Mouse (Mus musculus): ENCODE results near the gene Gpc6. TPM values are rescaled to one million over a fixed set of nuclear protein-coding genes. Genes with fewer than 3 reads are reported as not detected.
A peak's percentile ranks its signal among the peaks of the same experiment; 100 is the strongest.

Gpc6 gene
- polyA plus RNA-seq, 1 experiment from 2014 or later, result 37.6 TPM

- Histone ChIP-seq H3K4me3 (replicated peaks) (no peak overlapping the region), H3K27me3 (replicated peaks) (no peaks in the 10 kb centered on the region), H3K4me2 (replicated peaks) (no peak overlapping the region), H3K36me3 (no peaks in the 10 kb centered on the region), H3K9ac (no peak overlapping the region), H3K27ac (no peak overlapping the region), H3K4me1 (replicated peaks) (no peaks in the 10 kb centered on the region), H3K9me3 (no peaks in the 10 kb centered on the region)
- 46% methylated on average over 1 of the region's 1 CpGs for WGBS
- no peak for ATAC-seq
Observed at GRCm38 (mm10) chr14:117122036-117122435, 196.9 kb downstream of the Gpc6 start.

- Histone ChIP-seq H3K4me2 (replicated peaks) (no peak overlapping the region), H3K4me3 (replicated peaks) (no peak overlapping the region), H3K27ac (no peak overlapping the region), H3K36me3 (no peaks in the 10 kb centered on the region), H3K4me1 (replicated peaks) (no peaks in the 10 kb centered on the region), H3K27me3 (replicated peaks) (no peaks in the 10 kb centered on the region), H3K9ac (no peak overlapping the region), H3K9me3 (no peaks in the 10 kb centered on the region)
- ATAC-seq, result no peak
- WGBS, result 44% methylated on average over 1 of the region's 1 CpGs
Observed at GRCm38 (mm10) chr14:117130334-117130733, 205.2 kb downstream of the Gpc6 start.

- H3K27me3 ChIP-seq (replicated peaks), result no peaks in the 10 kb centered on the region
- H3K4me2 ChIP-seq (replicated peaks), result no peak overlapping the region
- no peak overlapping the region for H3K27ac ChIP-seq
- no peak overlapping the region for H3K4me3 ChIP-seq (replicated peaks)
- WGBS, result 91% methylated on average over 1 of the region's 1 CpGs
- ATAC-seq, result no peak
- H3K36me3 ChIP-seq, result no peaks in the 10 kb centered on the region
- no peak overlapping the region for H3K9ac ChIP-seq
- H3K4me1 ChIP-seq (replicated peaks), result no peaks in the 10 kb centered on the region
- no peaks in the 10 kb centered on the region for H3K9me3 ChIP-seq
Observed at GRCm38 (mm10) chr14:117131324-117131723, 206.2 kb downstream of the Gpc6 start.

GRCm38 (mm10) chr14:117141077-117141848, 216.1 kb downstream of the Gpc6 start:
- ATAC-seq, result peak; percentile 93

GRCm38 (mm10) chr14:117146089-117146488, 221.0 kb downstream of the Gpc6 start:
- H3K4me3 ChIP-seq (replicated peaks), result no peak overlapping the region
- 53% methylated on average over 4 of the region's 4 CpGs for WGBS
- no peaks in the 10 kb centered on the region for H3K36me3 ChIP-seq
- no peak overlapping the region for H3K4me2 ChIP-seq (replicated peaks)
- H3K27ac ChIP-seq, result no peak overlapping the region
- no peak overlapping the region for H3K9ac ChIP-seq
- no peaks in the 10 kb centered on the region for H3K9me3 ChIP-seq
- H3K27me3 ChIP-seq (replicated peaks), result no peaks in the 10 kb centered on the region
- peaks cover 8% of the 10 kb centered on the region; the same call in 1 of the 2 replicates for H3K4me1 ChIP-seq (replicated peaks)
- ATAC-seq, result no peak

More at GRCm38 (mm10) chr14:117141077-117141848, 216.1 kb downstream of the Gpc6 start:
- H3K4me2 ChIP-seq (replicated peaks), result no peak overlapping the region
- no peaks in the 10 kb centered on the region for H3K36me3 ChIP-seq
- H3K9ac ChIP-seq, result no peak overlapping the region
- H3K4me1 ChIP-seq (replicated peaks), result peaks cover 13% of the 10 kb centered on the region; the same call in 1 of the 2 replicates
- H3K4me3 ChIP-seq (replicated peaks), result no peak overlapping the region
- 43% methylated on average over 6 of the region's 6 CpGs for WGBS
- H3K27ac ChIP-seq, result no peak overlapping the region
- no peaks in the 10 kb centered on the region for H3K27me3 ChIP-seq (replicated peaks)
- no peaks in the 10 kb centered on the region for H3K9me3 ChIP-seq

DNA sequence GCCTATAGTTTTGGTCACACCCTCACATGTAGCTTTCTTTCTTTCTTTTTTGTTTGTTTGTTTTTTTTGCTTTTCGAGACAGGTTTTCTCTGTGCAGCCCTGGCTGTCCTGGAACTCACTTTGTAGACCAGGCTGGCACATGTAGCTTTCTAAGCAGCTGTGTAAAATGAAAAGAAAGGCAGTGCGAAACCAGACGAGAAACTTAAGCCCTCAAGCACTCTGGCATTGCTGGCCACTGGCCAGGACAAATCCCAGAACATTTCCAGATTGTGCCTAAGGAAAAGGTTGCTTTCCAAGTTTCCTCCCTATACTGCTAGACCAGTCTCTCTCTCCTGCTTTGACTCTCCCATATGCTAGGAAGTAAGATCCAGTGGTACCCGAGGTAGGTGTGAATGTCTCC, 221.6 kb downstream of the Gpc6 start:
- Histone ChIP-seq H3K4me1 (replicated peaks) (peaks cover 6% of the 10 kb centered on the region; the same call in 1 of the 2 replicates), H3K4me2 (replicated peaks) (no peak overlapping the region), H3K36me3 (no peaks in the 10 kb centered on the region), H3K27ac (no peak overlapping the region), H3K27me3 (replicated peaks) (no peaks in the 10 kb centered on the region), H3K4me3 (replicated peaks) (no peak overlapping the region), H3K9me3 (no peaks in the 10 kb centered on the region), H3K9ac (no peak overlapping the region)
- WGBS, result 55% methylated on average over 4 of the region's 4 CpGs
- ATAC-seq, result no peak

GRCm38 (mm10) chr14:117151621-117152020, 226.5 kb downstream of the Gpc6 start:
- Histone ChIP-seq H3K27ac (no peak overlapping the region), H3K9me3 (no peaks in the 10 kb centered on the region), H3K9ac (no peak overlapping the region), H3K4me3 (replicated peaks) (no peak overlapping the region), H3K27me3 (replicated peaks) (no peaks in the 10 kb centered on the region), H3K4me1 (replicated peaks) (no peaks in the 10 kb centered on the region), H3K4me2 (replicated peaks) (no peak overlapping the region), H3K36me3 (no peaks in the 10 kb centered on the region)
- ATAC-seq, result no peak
- WGBS, result 87% methylated on average over 7 of the region's 7 CpGs

DNA sequence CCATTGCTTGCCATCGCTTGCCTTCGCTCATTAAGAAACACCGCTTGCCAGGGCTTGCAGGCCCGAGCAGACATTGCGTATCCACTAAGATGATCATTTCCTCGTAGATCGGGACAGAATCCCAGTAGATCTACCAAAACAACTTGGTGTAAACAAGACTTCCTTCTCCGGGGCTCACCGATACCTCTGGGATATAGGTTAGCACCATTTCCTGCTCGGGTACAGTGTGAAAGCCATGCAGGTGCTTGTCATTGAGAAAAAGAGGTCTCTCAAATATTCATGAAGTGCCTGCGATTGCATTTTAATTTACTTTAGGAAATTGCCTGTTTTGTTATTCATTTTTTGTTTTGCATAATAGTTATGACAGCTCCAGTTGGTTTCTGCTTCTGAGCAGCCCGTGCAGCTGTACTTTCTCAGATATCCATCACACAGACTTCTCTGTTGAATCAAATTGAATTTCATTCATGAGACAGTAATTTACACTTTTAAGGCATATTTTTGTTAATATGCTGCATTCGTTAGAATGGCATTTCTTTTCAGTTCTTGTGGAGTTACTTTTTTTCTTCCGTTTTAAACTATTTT, 230.9 kb downstream of the Gpc6 start:
- no peak for ATAC-seq
- Histone ChIP-seq H3K4me2 (replicated peaks) (no peak overlapping the region), H3K36me3 (no peaks in the 10 kb centered on the region), H3K4me1 (replicated peaks) (no peaks in the 10 kb centered on the region), H3K9ac (no peak overlapping the region), H3K4me3 (replicated peaks) (no peak overlapping the region), H3K27ac (no peak overlapping the region), H3K27me3 (replicated peaks) (no peaks in the 10 kb centered on the region), H3K9me3 (no peaks in the 10 kb centered on the region)
- WGBS, result 86% methylated on average over 14 of the region's 14 CpGs

DNA sequence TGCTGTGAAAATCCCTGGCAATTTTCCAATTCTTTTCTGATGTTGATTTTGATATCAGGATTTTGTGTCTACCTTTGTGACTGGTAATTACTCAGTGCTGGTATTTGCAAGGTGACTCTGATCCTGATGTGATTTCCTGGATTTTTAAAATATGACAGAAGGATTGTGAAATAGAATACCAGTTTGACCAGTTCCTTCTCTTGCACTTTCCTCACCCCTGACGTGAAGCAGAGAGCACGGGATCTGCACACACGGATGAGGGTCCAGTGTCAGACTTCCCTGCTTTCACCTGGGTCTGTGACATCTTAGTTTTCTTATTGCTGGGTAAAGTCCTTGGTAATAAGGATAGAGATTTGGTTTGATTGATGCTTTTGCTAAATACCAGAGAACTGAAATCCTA, 232.3 kb downstream of the Gpc6 start:
- WGBS, result 55% methylated on average over 3 of the region's 3 CpGs
- H3K4me2 ChIP-seq (replicated peaks), result no peak overlapping the region
- no peak overlapping the region for H3K4me3 ChIP-seq (replicated peaks)
- no peak overlapping the region for H3K9ac ChIP-seq
- no peak overlapping the region for H3K27ac ChIP-seq
- no peaks in the 10 kb centered on the region for H3K9me3 ChIP-seq
- H3K27me3 ChIP-seq (replicated peaks), result no peaks in the 10 kb centered on the region
- peak; percentile 85 for ATAC-seq
- H3K4me1 ChIP-seq (replicated peaks), result no peaks in the 10 kb centered on the region
- no peaks in the 10 kb centered on the region for H3K36me3 ChIP-seq

- 95% methylated on average over 5 of the region's 5 CpGs for WGBS
- Histone ChIP-seq H3K27ac (no peak overlapping the region), H3K4me2 (replicated peaks) (no peak overlapping the region), H3K27me3 (replicated peaks) (no peaks in the 10 kb centered on the region), H3K9me3 (no peaks in the 10 kb centered on the region), H3K36me3 (no peaks in the 10 kb centered on the region), H3K4me1 (replicated peaks) (no peaks in the 10 kb centered on the region), H3K4me3 (replicated peaks) (no peak overlapping the region), H3K9ac (no peak overlapping the region)
- ATAC-seq, result no peak
Observed at GRCm38 (mm10) chr14:117166350-117166749, 241.2 kb downstream of the Gpc6 start.

GRCm38 (mm10) chr14:117193364-117193763, 268.2 kb downstream of the Gpc6 start:
- H3K9ac ChIP-seq, result no peak overlapping the region
- no peak overlapping the region for H3K27ac ChIP-seq
- H3K4me3 ChIP-seq (replicated peaks), result no peak overlapping the region
- H3K9me3 ChIP-seq, result no peaks in the 10 kb centered on the region
- H3K36me3 ChIP-seq, result no peaks in the 10 kb centered on the region
- H3K27me3 ChIP-seq (replicated peaks), result no peaks in the 10 kb centered on the region
- H3K4me2 ChIP-seq (replicated peaks), result no peak overlapping the region
- no peaks in the 10 kb centered on the region for H3K4me1 ChIP-seq (replicated peaks)
- peak; percentile 56; the same call in 1 of the 2 replicates for ATAC-seq
- 79% methylated on average over 2 of the region's 2 CpGs for WGBS

DNA sequence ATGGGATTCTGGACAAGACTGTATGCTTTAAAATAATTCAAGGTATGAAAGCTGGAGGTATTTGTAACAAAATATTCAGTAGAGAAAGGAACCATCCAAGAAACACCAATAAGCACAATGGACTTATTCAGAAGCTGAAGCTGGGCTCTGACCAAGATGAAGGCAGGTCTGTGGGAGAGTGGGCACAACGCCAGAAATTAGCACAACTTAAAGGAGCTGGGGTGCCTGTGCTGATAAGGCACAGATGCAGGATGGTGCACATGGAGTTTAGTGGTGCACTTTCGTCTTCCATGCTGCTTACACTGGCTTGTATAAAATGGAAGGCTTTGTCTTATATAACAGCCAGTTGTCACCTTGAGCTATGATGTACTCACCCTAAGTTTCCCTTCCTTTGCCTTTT, 276.9 kb downstream of the Gpc6 start:
- Histone ChIP-seq H3K4me1 (replicated peaks) (no peaks in the 10 kb centered on the region), H3K4me3 (replicated peaks) (no peak overlapping the region), H3K27ac (no peak overlapping the region), H3K9ac (no peak overlapping the region), H3K36me3 (no peaks in the 10 kb centered on the region), H3K9me3 (no peaks in the 10 kb centered on the region), H3K4me2 (replicated peaks) (no peak overlapping the region), H3K27me3 (replicated peaks) (no peaks in the 10 kb centered on the region)
- no peak for ATAC-seq
- WGBS, result 76% methylated on average over 2 of the region's 2 CpGs

DNA sequence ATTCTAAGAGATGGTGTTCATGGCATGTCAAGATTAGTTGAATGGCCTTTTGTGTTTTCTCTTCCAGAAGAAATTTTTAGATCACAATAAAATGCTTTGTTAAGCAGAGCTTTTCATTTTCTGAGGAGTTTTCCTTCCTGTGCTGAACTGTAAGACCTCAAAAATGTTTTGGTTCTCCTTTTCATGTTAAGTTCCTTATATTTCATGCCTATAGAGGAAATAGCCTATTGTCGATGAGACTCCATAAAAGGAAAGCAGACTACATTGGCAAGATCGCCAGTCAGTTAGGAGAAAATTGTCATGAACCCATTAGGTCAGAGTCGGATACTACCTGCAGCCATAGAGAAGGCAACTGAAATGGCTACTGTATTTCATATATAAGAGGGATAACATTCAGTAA, 278.8 kb downstream of the Gpc6 start:
- Histone ChIP-seq H3K9me3 (no peaks in the 10 kb centered on the region), H3K4me2 (replicated peaks) (no peak overlapping the region), H3K4me1 (replicated peaks) (no peaks in the 10 kb centered on the region), H3K4me3 (replicated peaks) (no peak overlapping the region), H3K27ac (no peak overlapping the region), H3K9ac (no peak overlapping the region), H3K27me3 (replicated peaks) (no peaks in the 10 kb centered on the region), H3K36me3 (no peaks in the 10 kb centered on the region)
- no peak for ATAC-seq
- 86% methylated on average over 3 of the region's 3 CpGs for WGBS

Measured in intestine, embryonic 15.5 days (tissue).